Mouse (Mus musculus): ENCODE measurements around the gene Armc6. TPM values are rescaled to one million over a fixed set of nuclear protein-coding genes. Genes with fewer than 3 reads are reported as not detected.

Gene Armc6
- total RNA-seq, 2 experiments from 2014 or later: 26.4 TPM; not detected in 1

DNA sequence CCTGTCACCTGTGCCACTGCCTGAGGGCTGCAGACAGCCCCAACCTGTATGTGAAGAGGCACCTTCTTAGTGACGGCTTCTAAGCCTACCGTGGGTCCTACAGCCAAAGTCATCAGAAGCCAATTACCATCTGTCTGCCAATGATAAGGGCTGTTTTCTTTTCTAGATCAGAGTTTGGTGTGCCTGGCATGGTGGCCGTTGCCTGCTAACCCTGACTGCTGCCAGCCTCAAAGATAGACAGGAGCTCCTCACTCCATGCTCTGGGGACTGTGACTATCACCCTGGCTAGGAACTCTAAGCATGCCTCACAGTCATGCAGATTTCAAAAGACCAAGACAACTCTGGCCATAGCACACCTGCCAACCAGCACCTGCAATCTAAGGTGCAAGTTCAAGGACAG lies 32.8 kb downstream of the Armc6 start:
- peak; percentile 89 for ATAC-seq (replicated peaks; ENCODE audit: low FRiP score, poor library complexity, severe bottlenecking)

- peak; percentile 44 for ATAC-seq (replicated peaks; ENCODE audit: low FRiP score, poor library complexity, severe bottlenecking)
Measured at GRCm38 (mm10) chr8:70200098-70200681, 34.1 kb downstream of the Armc6 start.

DNA sequence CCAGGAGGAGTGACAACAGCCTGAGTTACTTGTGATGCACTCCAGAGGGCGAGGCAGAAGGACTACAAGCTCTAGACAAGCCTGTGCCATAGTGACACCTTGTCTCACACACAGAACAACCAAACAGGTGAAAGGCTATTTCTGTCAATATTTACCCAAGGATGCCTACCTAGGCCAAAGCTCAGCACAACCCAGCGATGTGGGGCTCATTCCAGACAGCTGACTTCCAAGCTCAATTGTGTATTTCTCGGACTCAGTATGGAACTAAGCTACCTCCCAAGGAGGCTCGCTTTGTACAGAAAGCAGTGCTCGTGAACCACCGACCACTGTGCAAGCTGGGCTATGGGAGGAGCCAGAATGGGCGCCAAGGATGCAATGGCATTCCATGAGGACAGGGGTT lies 36.7 kb downstream of the Armc6 start:
- ATAC-seq (replicated peaks; ENCODE audit: low FRiP score, poor library complexity, severe bottlenecking): no peak

DNA sequence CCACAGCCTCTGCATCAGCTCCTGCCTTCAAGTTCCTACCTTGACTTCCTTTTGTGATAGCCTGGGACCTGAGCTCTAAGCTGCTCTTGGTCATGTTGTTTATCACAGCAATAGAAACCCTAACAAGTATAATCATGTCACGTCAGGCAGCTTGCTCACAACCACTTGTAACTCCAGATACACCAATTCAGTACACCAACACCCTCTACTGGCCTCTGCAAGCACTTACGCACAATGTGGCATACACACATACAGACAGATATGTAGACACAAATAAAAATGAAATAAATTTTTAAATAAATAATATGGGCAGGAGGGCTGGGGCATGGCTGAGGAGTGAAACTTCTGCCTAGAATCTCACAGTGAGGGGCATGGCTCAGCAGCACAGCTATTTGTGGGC lies 38.5 kb downstream of the Armc6 start:
- no peak for ATAC-seq (replicated peaks; ENCODE audit: low FRiP score, poor library complexity, severe bottlenecking)

DNA sequence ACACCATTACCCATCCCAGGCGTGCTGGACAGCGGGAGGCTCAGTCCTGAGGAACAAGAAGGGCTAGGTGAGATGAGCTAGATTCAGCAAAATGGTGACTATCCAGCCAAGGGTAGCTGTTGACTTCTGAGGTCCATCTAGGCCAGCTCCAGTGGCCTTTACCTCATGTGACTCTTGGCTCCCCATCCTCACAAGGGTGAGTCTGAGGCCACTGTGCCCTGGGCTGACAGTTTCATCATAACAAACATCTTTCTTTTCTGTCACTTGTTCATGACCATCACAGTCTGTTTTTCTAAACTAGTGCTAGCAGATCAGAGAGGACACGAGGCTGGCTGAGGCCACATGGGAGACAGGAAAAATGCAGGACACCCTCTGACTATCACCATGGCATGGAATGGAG lies 40.1 kb downstream of the Armc6 start:
- no peak for ATAC-seq (replicated peaks; ENCODE audit: low FRiP score, poor library complexity, severe bottlenecking)

DNA sequence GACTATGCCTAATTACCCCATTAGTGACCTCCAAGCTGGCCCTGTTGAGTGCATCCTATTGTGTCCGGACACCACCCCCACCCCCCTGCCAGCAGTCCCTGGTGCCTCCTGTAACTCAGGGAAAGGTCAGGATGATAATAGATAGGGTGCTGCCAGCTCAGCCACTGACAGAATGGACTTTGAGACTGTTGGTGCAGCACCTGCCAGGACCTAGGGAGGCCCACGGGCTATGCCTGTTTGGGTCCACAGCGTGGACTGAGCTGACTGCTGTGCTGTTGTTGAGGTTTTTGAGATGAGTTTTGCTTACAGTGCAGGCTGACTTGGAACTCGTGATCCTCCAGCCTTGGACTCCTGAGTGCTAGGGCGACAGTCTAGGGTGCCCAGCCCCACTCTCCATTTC lies 41.0 kb downstream of the Armc6 start:
- ATAC-seq (replicated peaks; ENCODE audit: low FRiP score, poor library complexity, severe bottlenecking): no peak

- no peak for ATAC-seq (replicated peaks; ENCODE audit: low FRiP score, poor library complexity, severe bottlenecking)
Measured at GRCm38 (mm10) chr8:70188707-70189106, 45.6 kb downstream of the Armc6 start.

- ATAC-seq (replicated peaks; ENCODE audit: low FRiP score, poor library complexity, severe bottlenecking): no peak
Measured at GRCm38 (mm10) chr8:70183194-70183593, 51.1 kb downstream of the Armc6 start.

DNA sequence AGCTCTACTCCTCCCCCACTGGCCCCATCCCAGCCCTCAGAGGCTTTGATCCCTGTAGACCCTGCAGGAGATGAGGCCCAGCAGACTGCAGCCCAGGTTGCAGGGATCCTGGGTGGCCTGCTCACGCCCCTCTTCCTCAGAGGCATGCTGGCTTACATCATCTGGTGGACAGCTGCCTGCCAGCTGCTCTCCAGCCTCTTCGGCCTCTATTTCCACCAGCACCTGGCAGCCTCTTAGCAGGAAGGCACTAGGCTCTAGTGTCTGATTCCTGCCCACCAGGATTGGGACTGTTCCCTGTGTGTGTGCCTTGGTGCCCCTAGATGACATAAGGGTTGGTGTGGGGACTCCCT lies 52.4 kb downstream of the Armc6 start:
- ATAC-seq (replicated peaks; ENCODE audit: low FRiP score, poor library complexity, severe bottlenecking): no peak

DNA sequence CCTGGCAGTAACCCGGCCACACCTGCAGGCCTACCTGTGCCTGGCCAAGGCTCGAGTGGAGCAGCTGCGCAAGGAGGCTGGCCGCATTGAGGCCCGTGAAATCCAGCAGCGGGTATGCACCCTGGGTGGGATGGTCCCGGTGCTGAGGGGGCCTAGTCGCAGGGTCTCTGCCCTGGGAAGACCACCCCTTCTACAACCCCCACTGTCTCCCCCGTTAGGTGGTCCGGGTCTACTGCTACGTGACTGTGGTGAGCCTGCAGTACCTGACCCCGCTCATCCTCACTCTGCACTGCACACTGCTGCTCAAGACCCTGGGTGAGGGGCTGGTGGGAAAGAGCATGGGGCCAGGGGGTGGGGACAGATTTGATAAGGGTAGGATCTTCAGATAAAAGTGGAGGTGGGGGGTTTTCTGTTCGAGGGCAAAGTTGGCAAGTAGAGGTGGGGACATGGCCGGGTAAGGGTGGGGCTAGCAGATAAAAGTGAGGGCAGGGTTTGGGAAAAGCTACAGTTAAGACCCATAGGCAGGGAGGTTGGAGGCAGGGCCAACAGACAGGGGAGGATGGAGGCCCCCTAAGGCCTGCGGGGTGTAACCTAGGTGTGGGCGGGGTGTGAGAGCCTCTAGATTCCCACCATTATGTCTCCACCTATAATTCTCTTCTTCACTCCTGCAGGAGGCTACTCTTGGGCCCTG lies 52.9 kb downstream of the Armc6 start:
- ATAC-seq (replicated peaks; ENCODE audit: low FRiP score, poor library complexity, severe bottlenecking): peak; percentile 50; the same call in 1 of the 2 replicates

GRCm38 (mm10) chr8:70179082-70179481 lies 55.2 kb downstream of the Armc6 start:
- no peak for ATAC-seq (replicated peaks; ENCODE audit: low FRiP score, poor library complexity, severe bottlenecking)

DNA sequence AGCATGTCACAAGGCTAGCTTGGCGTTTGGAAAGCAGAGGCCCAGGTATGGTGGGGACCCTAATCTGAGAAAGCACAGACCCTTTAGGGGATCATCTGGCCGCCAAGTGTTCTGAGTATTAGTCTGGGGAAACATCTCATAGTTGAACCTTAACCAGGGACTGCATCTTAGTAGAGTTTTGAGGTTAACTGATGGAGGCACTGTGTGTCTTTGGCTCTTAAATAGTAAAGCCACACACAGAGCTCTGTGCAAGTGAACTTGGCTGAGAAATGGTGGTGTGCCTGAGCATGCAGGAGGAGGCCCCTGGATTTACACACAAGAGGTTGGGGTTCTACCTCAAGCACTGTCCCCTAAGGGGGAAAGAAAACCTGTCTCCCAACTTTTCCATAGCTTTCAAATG lies 56.0 kb downstream of the Armc6 start:
- ATAC-seq (replicated peaks; ENCODE audit: low FRiP score, poor library complexity, severe bottlenecking): no peak

DNA sequence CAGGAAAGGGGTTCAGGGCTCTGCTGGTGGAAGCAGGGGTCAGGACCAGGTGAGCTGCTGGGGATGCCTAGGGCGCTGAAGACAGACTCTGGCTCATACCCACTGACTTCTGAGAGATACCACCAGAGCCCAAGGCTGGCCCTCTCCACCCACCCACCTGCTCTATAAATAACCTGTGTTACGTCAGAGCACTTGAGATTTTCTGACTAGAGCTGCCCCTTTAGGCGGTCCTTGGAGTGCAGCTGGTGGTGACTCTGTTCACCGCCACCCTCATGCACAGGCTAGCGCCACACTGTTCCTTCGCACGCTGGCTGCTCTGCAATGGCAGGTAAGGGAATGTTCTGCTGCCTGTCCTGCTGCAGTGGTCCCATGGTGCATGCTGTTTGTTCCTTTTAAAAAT lies 60.2 kb downstream of the Armc6 start:
- no peak for ATAC-seq (replicated peaks; ENCODE audit: low FRiP score, poor library complexity, severe bottlenecking)

- ATAC-seq (replicated peaks; ENCODE audit: low FRiP score, poor library complexity, severe bottlenecking): 0 out of 2 replicates have a peak, but pooled peaks have one; percentile 28
Measured at GRCm38 (mm10) chr8:70173320-70173719, 60.9 kb downstream of the Armc6 start.

GRCm38 (mm10) chr8:70172043-70172681 lies 62.1 kb downstream of the Armc6 start, which contains the start of gene Tmem161a:
TSS of gene Tmem161a (plus strand) at chr8:70172356.
- peak; percentile 99 for ATAC-seq (replicated peaks; ENCODE audit: low FRiP score, poor library complexity, severe bottlenecking)

GRCm38 (mm10) chr8:70171240-70171639 lies 63.0 kb downstream of the Armc6 start:
- no peak for ATAC-seq (replicated peaks; ENCODE audit: low FRiP score, poor library complexity, severe bottlenecking)

DNA sequence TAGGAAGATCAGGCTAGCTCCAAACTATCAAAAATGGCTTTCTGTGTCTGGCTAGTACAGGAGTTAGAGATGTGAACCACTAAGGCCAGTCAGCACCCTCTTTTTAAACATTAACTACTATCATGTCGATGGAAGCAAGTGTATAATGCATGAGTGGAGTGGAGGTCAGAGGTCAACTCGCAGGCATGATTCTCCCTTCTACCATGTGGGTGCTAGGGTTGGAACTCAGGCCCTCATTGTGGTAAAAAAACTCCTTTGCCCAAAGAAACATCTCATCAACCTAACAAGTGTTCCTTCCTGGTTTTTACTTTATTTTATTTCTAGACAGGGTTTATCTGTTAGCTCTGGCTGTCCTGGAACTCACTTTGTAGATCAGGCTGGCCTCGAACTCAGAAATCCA lies 63.5 kb downstream of the Armc6 start:
- no peak for ATAC-seq (replicated peaks; ENCODE audit: low FRiP score, poor library complexity, severe bottlenecking)
